Mouse (Mus musculus) adrenal gland, postnatal 25 days (tissue): ENCODE results near the gene Fras1. TPM values are rescaled to one million over a fixed set of nuclear protein-coding genes. Genes with fewer than 3 reads are reported as not detected.

Experiments
- DNase-seq: peaks from one replicate; pipeline ENCODE4 v3.0.0; 2021; ENCODE audit warnings: mixed read lengths
- total RNA-seq: library from RNA; stranded (reverse); gene quantifications from 2 replicates; pipeline ENCODE4 v1.2.3, GENCODE M21; 2021

Gene Fras1
- total RNA-seq, 1 experiment from 2014 or later: 3.5 TPM

- no peak for DNase-seq
Measured at GRCm38 (mm10) chr5:96584730-96585129, 211.0 kb downstream of the Fras1 start.

GRCm38 (mm10) chr5:96590621-96591020 is 216.9 kb downstream of the Fras1 start:
- DNase-seq: no peak

GRCm38 (mm10) chr5:96595793-96596192 is 222.0 kb downstream of the Fras1 start:
- DNase-seq: no peak

DNA sequence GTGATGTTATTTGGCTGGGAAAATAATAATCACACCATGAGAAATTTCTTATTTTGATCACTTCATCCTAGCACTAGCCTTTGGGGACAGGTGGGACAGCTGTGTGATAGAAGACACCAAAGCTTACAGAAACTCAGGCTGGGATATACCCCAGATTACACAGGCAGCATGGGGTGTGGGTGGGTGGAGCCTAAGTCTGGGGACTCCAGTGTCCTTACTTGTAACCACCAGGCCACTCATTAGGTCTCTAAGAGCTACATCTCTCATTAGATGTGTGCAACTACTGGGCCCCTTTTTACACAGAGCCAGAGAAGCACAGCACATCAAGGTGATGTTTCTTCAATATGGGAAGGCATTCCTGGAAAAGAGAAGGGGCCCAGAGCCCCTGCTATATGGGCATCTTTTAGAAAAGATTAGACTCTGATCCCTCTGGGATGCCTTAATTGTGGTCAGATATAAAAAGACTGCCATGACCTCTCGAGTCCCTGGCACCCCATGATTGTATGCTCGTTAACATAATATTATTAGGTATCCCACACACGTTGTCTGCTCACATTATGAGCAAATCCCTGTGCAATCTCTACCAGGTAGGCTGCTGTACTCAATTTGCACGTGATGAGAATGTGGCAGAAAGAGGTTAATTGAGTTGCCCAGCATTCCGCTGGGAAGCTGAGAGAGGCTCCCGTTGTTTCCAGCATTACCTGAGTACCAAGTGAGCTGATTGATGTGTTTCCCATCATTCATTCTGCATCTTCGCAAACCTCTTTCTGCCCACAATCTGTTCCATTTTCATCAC is 230.4 kb downstream of the Fras1 start:
- no peak for DNase-seq

DNA sequence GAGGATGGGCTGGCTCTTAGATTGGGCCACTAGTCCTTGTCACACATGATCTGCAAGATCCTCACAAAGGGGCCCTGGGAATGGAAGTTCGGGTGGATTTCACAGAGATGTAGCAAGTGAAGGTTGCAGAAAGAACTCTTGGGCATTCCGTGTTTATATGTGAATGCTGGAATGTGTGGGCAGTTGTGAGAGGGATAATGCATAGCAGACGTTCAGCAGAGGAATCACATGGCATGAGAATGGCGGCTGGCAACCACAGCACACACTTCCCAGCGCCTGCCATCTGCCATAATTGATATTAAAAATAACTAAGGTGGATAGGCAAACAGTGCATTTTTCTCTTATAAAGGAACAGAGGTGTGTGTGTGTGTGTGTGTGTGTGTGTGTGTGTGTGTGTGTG is 234.3 kb downstream of the Fras1 start:
- no peak for DNase-seq

- DNase-seq: no peak
Measured at GRCm38 (mm10) chr5:96608581-96609280, 235.0 kb downstream of the Fras1 start.

DNA sequence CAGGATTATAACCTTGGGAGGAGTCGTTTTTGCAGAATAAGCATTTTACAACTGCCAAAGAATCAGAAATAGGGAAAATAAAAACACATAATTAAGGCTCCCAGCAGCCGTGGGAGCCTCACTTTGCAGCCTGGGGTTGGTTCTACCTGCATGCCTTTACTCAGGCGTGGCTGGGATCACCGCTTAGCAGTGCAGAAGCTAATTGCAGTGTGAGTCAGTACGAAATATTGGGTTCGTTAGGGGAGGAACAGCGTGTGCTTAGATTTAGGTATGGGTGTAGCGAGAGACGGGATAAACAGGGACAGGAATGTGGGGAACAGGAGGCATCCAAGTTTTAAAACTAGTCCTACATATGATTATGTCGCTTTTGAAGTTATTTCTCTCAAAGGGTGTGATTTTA is 238.3 kb downstream of the Fras1 start:
- DNase-seq: no peak

DNA sequence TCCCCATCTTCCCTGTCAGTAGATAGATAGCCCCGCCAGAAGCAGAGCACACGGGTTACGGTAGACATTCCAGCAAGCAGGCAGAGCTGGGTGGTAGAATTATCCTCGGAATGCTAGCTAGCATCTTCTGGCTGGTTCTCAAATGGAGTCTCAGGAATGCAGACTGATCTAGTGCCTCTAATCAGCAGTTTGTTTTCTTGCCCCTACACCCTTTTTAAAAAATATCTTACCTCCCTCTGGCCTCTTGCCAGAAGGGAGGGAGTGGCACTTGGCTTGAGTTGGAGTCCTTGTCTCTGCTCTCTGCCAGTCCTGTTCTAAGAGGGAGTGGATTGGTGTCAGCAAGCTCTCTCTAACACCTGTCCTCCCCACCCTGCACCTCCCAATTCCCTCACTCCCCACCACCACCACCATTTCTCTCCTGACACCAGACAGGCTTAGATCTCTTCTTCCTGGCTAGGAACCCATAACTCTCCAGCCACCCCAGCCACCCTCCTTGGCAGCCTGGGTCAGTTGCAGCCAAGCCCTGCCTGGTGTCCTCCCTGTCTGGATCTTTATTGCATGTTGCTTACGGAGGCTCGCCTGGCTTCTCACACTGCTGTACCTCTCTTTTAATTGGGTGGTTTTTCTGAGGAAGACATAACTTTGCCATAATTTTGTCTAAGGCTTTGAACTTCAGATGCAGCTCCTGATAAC is 243.3 kb downstream of the Fras1 start:
- no peak for DNase-seq

GRCm38 (mm10) chr5:96618008-96618407 is 244.3 kb downstream of the Fras1 start:
- DNase-seq: no peak

GRCm38 (mm10) chr5:96620209-96620608 is 246.5 kb downstream of the Fras1 start:
- peak; percentile 82 for DNase-seq

- no peak for DNase-seq
Measured at GRCm38 (mm10) chr5:96620618-96621017, 246.9 kb downstream of the Fras1 start.

- no peak for DNase-seq
Measured at GRCm38 (mm10) chr5:96622604-96623352, 249.0 kb downstream of the Fras1 start.

DNA sequence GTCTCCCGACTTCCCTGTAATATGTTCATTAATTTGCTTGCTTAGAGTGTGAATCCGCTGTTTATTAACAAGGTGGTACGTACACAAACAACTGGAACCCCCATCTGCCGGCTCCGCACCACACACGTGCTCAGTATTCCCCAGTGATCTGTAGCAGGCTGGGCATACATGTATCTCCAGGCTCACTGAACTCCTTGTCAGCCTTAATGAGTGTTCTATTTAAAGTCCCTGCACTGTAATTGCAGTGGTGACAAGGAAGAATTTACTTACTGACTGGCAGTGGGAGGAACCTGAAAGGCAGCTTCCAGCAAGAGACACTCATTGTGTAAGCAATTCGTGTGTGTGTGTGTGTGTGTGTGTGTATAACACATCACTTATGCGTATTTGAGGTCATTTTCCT is 256.1 kb downstream of the Fras1 start:
- DNase-seq: no peak

DNA sequence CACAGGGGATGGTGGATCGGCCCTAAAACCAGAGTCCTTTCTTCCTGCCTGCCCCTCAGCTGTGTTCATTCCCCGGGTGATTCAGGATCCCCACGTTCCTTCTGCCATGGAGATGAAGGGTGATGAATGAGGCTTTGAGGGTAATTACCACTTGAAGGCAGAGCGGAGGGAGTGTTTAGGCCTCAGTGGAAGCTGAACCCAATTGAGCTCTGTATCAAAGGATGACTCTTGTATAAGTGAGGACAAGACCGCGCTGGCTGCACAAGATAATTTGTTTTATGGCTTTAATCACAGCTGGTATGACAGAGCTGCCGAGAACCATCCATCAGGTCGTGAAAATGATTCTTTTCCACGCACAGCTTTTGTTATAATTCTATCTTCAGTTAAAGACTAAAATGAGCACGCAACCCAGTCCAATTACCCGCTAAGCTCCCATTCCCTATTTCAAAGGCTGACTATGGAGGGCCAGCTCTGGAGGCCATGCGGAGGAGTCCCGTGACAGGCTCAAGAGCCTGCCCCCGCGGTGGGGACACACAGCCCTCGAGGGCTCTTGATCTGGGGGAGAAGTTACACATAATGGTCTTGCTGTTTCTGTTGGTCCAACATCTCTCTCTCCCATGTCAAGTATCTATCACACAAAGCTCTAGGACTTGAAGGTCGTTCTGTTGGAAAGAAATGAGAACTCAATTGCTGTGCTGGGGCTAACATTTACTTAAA is 261.5 kb downstream of the Fras1 start:
- no peak for DNase-seq

- no peak for DNase-seq
Measured at GRCm38 (mm10) chr5:96635866-96636265, 262.1 kb downstream of the Fras1 start.

GRCm38 (mm10) chr5:96639213-96639910 is 265.6 kb downstream of the Fras1 start:
- DNase-seq: no peak

DNA sequence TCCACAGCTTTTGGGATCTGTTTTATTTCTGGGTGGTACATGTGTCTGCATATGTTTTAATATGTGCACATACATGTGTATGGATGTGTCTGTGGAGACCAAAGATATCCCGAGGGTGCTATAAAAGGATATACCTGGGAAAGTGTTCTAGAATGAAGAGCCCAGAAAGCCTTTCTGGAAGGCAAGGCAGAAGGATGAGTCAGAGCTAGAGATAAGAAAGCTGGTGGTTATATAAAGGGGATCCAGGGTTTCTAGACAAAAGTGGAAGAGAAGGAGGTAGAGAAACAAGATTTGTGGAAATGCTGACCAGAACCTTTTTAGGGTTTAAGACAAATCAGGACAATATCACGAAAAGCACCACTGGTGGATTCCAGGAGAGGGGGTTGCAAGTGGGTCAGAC is 267.5 kb downstream of the Fras1 start:
- no peak for DNase-seq

DNA sequence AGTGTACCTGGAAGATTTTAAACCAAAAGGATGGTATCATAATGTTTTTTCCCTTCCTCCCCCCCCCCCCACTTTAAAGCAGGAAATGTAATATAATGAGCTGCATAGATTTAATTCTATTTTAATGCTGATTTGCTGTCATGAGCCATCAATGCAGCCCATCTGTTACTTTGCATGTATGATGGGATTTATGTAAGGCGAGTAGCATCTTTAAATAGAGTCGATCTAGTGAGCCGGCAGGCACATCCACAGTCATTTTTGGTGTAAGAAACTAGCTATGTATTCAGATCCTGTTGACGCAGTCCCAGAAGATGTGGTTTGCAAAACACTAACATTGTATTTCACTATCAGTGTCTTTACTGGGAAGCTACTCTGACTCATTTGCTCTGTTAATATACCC is 301.9 kb downstream of the Fras1 start:
- DNase-seq: no peak

DNA sequence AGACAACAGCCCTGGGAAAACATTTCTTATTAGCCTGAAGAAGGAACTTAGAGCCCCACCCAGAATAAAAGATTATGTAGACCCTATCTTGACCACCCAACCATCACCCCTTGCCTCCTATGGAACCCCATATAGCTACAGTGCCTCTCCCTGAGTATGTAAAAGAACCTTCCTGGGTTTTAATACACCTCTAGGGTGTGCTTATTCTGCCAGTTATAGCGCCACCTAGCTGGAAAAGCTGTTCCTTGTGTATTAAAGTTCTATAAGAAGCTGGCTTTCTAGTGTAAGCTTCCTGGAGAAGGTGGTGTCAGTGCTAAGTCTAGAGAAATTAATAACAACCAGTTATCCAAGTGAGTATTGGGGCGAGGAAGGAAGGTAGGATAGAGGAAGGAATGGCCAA is 303.7 kb downstream of the Fras1 start:
- peak; percentile 13 for DNase-seq

GRCm38 (mm10) chr5:96681085-96681484 is 307.3 kb downstream of the Fras1 start:
- DNase-seq: no peak

DNA sequence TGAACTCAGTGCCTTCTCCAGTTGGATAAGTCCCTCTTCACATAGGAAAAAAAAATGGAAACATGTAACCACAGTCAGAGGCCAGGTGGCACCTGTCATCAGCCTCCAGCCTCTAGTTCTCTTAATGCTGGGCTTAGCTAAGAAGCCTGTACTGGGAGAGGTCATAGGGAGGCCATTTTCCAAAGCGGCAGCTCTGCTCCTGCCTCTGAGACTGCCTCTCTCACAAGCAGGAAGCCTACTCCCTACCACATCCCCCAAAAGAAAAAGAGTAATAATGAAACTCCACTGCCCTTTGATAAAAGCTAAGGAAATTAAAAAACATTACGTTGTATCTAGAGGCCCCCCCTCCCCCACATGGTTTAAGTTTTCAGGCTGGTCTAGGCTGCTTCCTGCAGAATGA is 309.0 kb downstream of the Fras1 start:
- DNase-seq: no peak
